Mouse (Mus musculus) MEL-GATA-1-ER (cell line): ENCODE data around the gene Cast.

Experiments used
- DNase-seq: peaks from one replicate; pipeline ENCODE4 v3.0.0-alpha.2; 2012; ENCODE audit warnings: low read depth; ENCODE audit errors: extremely low read depth

Gene Cast

DNA sequence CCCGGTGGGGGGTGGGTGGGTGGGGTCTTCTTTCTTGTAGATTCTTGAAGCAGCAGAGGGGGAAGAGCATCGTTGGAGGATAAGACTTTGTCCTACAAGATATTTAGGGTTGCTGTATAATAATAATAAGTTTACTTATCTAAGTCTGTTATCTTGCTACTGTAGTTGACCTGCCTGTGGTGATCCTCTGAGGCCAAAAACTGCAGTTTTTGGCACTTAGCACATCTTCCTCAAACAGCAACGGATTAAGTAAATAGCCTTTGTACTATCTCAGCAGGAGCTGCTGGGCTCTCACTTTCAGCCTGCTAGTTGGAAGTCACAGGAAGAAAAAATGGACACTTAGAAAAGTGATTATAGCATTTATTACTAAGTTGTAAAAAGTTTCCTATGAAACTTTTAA lies 112.4 kb downstream of the Cast start:
- DNase-seq = no peak

DNA sequence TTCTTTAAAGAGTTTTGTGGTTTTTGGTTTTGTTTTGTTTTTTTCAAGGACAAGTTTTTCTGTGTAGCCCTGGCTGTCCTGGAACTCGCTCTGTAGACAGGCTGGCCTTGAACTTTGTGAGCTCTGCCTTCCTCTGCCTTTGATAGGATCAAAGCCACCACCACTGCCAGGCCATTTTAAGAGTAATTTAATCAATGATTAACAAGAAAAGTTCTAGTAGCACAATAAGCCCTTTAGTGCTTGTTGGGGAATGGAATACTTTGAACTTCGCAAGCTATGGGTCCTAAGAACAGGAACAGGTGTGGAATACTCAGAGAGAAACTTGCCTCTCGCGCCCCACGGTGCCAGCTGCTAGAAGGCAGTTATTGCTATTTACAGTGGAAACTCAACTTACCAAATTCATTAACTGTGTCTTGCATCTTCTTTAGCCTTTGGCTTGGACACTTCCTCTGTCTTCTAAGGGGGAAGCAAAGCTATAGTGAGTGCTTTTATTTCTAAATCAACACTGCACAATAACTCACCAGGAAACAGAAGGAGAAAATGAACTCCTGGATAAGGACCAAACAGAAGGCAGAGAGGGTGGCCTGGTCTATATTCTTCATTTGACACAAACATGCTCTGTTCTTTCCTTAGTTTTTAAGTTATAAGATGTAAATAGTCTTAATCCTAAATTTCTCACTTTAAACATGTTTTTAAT lies 113.0 kb downstream of the Cast start:
- DNase-seq = no peak
